15 mouse cellular contexts compared by ENCODE assay signal in genomic region chr8:46995931-46996664, GRCm38 (mm10). TPM values are rescaled to one million over a fixed set of nuclear protein-coding genes. Genes with fewer than 3 reads are reported as not detected.
"Had no signal": no experiment of that assay in that cellular context is flagged by ENCODE, and none has a peak within 500 bp of the region (broad histone marks: within the 10 kb centered on the region; RNA-seq: fewer than 3 reads in every experiment).

No protein-coding gene starts in this region.

- H3K9me3 ChIP-seq: kidney, embryonic 15.5 days; midbrain, embryonic 15.5 days; neural tube, embryonic 13.5 days had no signal

- H3K36me3 ChIP-seq: kidney, embryonic 15.5 days; midbrain, embryonic 15.5 days; neural tube, embryonic 13.5 days had no signal

- H3K4me3 ChIP-seq: kidney, embryonic 15.5 days; left cerebral cortex, adult 2 months; midbrain, embryonic 15.5 days; neural tube, embryonic 13.5 days had no signal

- ATAC-seq: lung, postnatal 0 days; midbrain, embryonic 15.5 days had no signal

- H3K9ac ChIP-seq: kidney, embryonic 15.5 days; liver, embryonic 14.5 days; midbrain, embryonic 15.5 days; neural tube, embryonic 13.5 days had no signal

- H3K27ac ChIP-seq: kidney, embryonic 15.5 days; left cerebral cortex, adult 2 months; liver, embryonic 14.5 days; midbrain, embryonic 15.5 days; neural tube, embryonic 13.5 days; stomach, postnatal 0 days had no signal

- DNase-seq: kidney, adult 11 months; kidney, postnatal 14 days; lung, adult 18-20 months; lung, postnatal 4 days; retina, postnatal 1 day; right cerebral cortex, postnatal 14 days; thymus, postnatal 14 days had no signal

- H3K4me2 ChIP-seq: kidney, embryonic 15.5 days; midbrain, embryonic 11.5 days; midbrain, embryonic 15.5 days; neural tube, embryonic 13.5 days had no signal

- H3K4me1 ChIP-seq: kidney, embryonic 15.5 days; midbrain, embryonic 15.5 days; neural tube, embryonic 13.5 days had no signal

- H3K27me3 ChIP-seq: kidney, embryonic 15.5 days; midbrain, embryonic 15.5 days; neural tube, embryonic 13.5 days had no signal

RNA-seq across cellular contexts. Expression of gene Enpp6, which starts 9.4 kb away (rescaled TPM):
- polyA plus RNA-seq: midbrain, embryonic 15.5 days had no signal
